Mouse (Mus musculus): Measurements from ENCODE around the gene Klc2. TPM values are rescaled to one million over a fixed set of nuclear protein-coding genes. Genes with fewer than 3 reads are reported as not detected.

Gene Klc2
- polyA plus RNA-seq, 1 experiment from 2014 or later, result 24.5 TPM

Other genes starting within 250 kb of the Klc2 start
- gene Actn3, start 240.7 kb downstream of the Klc2 start, polyA plus RNA-seq (2014; fragmentation: Nextera tagmentation; extraction: Ambion mirVana), result 12.8 and 13.8 TPM in 2 replicates
- gene Zdhhc24, start 239.9 kb downstream of the Klc2 start, polyA plus RNA-seq (2014; fragmentation: Nextera tagmentation; extraction: Ambion mirVana), result 8.3 and 9.4 TPM in 2 replicates
- gene Bbs1, start 211.9 kb downstream of the Klc2 start, polyA plus RNA-seq (2014; fragmentation: Nextera tagmentation; extraction: Ambion mirVana), result 6.3 and 6.8 TPM in 2 replicates
- gene Dpp3, start 190.3 kb downstream of the Klc2 start, polyA plus RNA-seq (2014; fragmentation: Nextera tagmentation; extraction: Ambion mirVana), result 70.1 and 87.4 TPM in 2 replicates
- gene Peli3, start 175.4 kb downstream of the Klc2 start, polyA plus RNA-seq (2014; fragmentation: Nextera tagmentation; extraction: Ambion mirVana), result 1.5 and 3.8 TPM in 2 replicates
- gene Mrpl11, start 156.4 kb downstream of the Klc2 start, polyA plus RNA-seq (2014; fragmentation: Nextera tagmentation; extraction: Ambion mirVana), result 137 and 178 TPM in 2 replicates
- not detected in 2 replicates for gene Npas4, start 128.2 kb downstream of the Klc2 start, polyA plus RNA-seq (2014; fragmentation: Nextera tagmentation; extraction: Ambion mirVana)
- gene Slc29a2, start 94.7 kb downstream of the Klc2 start, polyA plus RNA-seq (2014; fragmentation: Nextera tagmentation; extraction: Ambion mirVana), result 3.5 and 7.9 TPM in 2 replicates
- 35.7 and 44.8 TPM in 2 replicates for gene B4gat1, start 79.7 kb downstream of the Klc2 start, polyA plus RNA-seq (2014; fragmentation: Nextera tagmentation; extraction: Ambion mirVana)
- gene AC124502.3, start 79.7 kb downstream of the Klc2 start, polyA plus RNA-seq (2014; fragmentation: Nextera tagmentation; extraction: Ambion mirVana), result 1.2 and 1.5 TPM in 2 replicates
- 43.3 and 57.5 TPM in 2 replicates for gene Brms1, start 77.2 kb downstream of the Klc2 start, polyA plus RNA-seq (2014; fragmentation: Nextera tagmentation; extraction: Ambion mirVana)
- 2.5 and 4.8 TPM in 2 replicates for gene Rin1, start 68.1 kb downstream of the Klc2 start, polyA plus RNA-seq (2014; fragmentation: Nextera tagmentation; extraction: Ambion mirVana)
- 44.2 and 57.9 TPM in 2 replicates for gene Cd248, start 50.5 kb downstream of the Klc2 start, polyA plus RNA-seq (2014; fragmentation: Nextera tagmentation; extraction: Ambion mirVana)
- gene Tmem151a, start 33.0 kb downstream of the Klc2 start, polyA plus RNA-seq (2014; fragmentation: Nextera tagmentation; extraction: Ambion mirVana), result 1.2 and 1.7 TPM in 2 replicates
- 114 and 115 TPM in 2 replicates for gene Yif1a, start 30.0 kb downstream of the Klc2 start, polyA plus RNA-seq (2014; fragmentation: Nextera tagmentation; extraction: Ambion mirVana)
- gene Cnih2, start 20.0 kb downstream of the Klc2 start, polyA plus RNA-seq (2014; fragmentation: Nextera tagmentation; extraction: Ambion mirVana), result 23.1 and 26.5 TPM in 2 replicates
- gene Rab1b, start 11.5 kb downstream of the Klc2 start, polyA plus RNA-seq (2014; fragmentation: Nextera tagmentation; extraction: Ambion mirVana), result 273 and 286 TPM in 2 replicates
- 17.6 and 30.4 TPM in 2 replicates for gene Pacs1, start 154.6 kb upstream of the Klc2 start, polyA plus RNA-seq (2014; fragmentation: Nextera tagmentation; extraction: Ambion mirVana)
- 293 and 384 TPM in 2 replicates for gene Sf3b2, start 176.9 kb upstream of the Klc2 start, polyA plus RNA-seq (2014; fragmentation: Nextera tagmentation; extraction: Ambion mirVana)
- 2.9 and 4.4 TPM in 2 replicates for gene Gal3st3, start 179.8 kb upstream of the Klc2 start, polyA plus RNA-seq (2014; fragmentation: Nextera tagmentation; extraction: Ambion mirVana)
- not detected in 2 replicates for gene Catsper1, start 217.2 kb upstream of the Klc2 start, polyA plus RNA-seq (2014; fragmentation: Nextera tagmentation; extraction: Ambion mirVana)
- gene Cst6, start 231.0 kb upstream of the Klc2 start, polyA plus RNA-seq (2014; fragmentation: Nextera tagmentation; extraction: Ambion mirVana), result 1.3 TPM in 1 of 2 replicates, not detected in the other
- gene Eif1ad, start 248.2 kb upstream of the Klc2 start, polyA plus RNA-seq (2014; fragmentation: Nextera tagmentation; extraction: Ambion mirVana), result 49.9 and 57.1 TPM in 2 replicates
- gene Banf1, start 248.6 kb upstream of the Klc2 start, polyA plus RNA-seq (2014; fragmentation: Nextera tagmentation; extraction: Ambion mirVana), result 527 and 609 TPM in 2 replicates

Measured in kidney, embryonic 14.5 days (tissue).